8 mouse cellular contexts compared by ENCODE assay signal in genomic region chr16:58501760-58502301, GRCm38 (mm10). TPM values are rescaled to one million over a fixed set of nuclear protein-coding genes. Genes with fewer than 3 reads are reported as not detected.
A peak's percentile ranks its signal among the peaks of the same experiment; 100 is the strongest.
DNase-seq lines count a peak whose midpoint lies in the region; ATAC-seq lines count a peak whose summit lies in the region.

No protein-coding gene starts in this region.

- H3K27me3 ChIP-seq in embryonic facial prominence, embryonic 14.5 days (replicated peaks; ENCODE audit: control insufficient read depth, insufficient read depth, low read length): no peaks in the 10 kb centered on the region
- H3K27me3 ChIP-seq in liver, embryonic 15.5 days: no peaks in the 10 kb centered on the region

- H3K4me3 ChIP-seq in embryonic facial prominence, embryonic 14.5 days (ENCODE audit: low read depth, low read length): no peak overlapping the region
- no peak overlapping the region for H3K4me3 ChIP-seq in liver, embryonic 15.5 days (replicated peaks)

- peaks cover 12% of the 10 kb centered on the region; the same call in 1 of the 2 replicates for H3K4me1 ChIP-seq in embryonic facial prominence, embryonic 14.5 days (ENCODE audit: control insufficient read depth, insufficient read depth, low read length)
- peaks cover 62% of the 10 kb centered on the region for H3K4me1 ChIP-seq in liver, embryonic 15.5 days (replicated peaks)

- H3K9ac ChIP-seq in embryonic facial prominence, embryonic 14.5 days (ENCODE audit: low read depth, low read length): no peak overlapping the region
- peak overlapping the region; percentile 32 for H3K9ac ChIP-seq in liver, embryonic 15.5 days

- no peak for ATAC-seq in embryonic facial prominence, embryonic 14.5 days (ENCODE audit: low read depth)
- ATAC-seq in liver, embryonic 15.5 days (ENCODE audit: insufficient read depth): no peak

- H3K36me3 ChIP-seq in embryonic facial prominence, embryonic 14.5 days (ENCODE audit: control insufficient read depth, insufficient read depth, low read length): no peaks in the 10 kb centered on the region
- peaks cover 30% of the 10 kb centered on the region for H3K36me3 ChIP-seq in liver, embryonic 15.5 days (replicated peaks)

- WGBS in embryonic facial prominence, embryonic 14.5 days: 39% methylated on average over 6 of the region's 6 CpGs
- 10% methylated on average over 6 of the region's 6 CpGs for WGBS in liver, embryonic 15.5 days (ENCODE audit: insufficient replicate concordance)

- no peak overlapping the region; the same call in 1 of the 2 replicates for H3K27ac ChIP-seq in embryonic facial prominence, embryonic 14.5 days (replicated peaks; ENCODE audit: low read depth, low read length)
- H3K27ac ChIP-seq in liver, embryonic 15.5 days (replicated peaks): peak overlapping the region; percentile 79

- peak; percentile 52 for DNase-seq in heart, adult 8-10 months (ENCODE audit: low spot score)
- no peak for DNase-seq in heart, postnatal 25 days (ENCODE audit: low spot score)
- DNase-seq in A20 (ENCODE audit: low read depth, low spot score): peak; percentile 87
- peak; percentile 46 for DNase-seq in embryonic facial prominence, embryonic 14.5 days (ENCODE audit: low spot score)
- no peak for DNase-seq in urinary bladder, postnatal 14 days (ENCODE audit: low spot score)
- DNase-seq in gastrocnemius, postnatal 14 days: no peak
- DNase-seq in thymus, postnatal 4 days: no peak

- intact Hi-C loops in heart, postnatal 25 days (cut with DNase I): no loop called here
- intact Hi-C loops in gastrocnemius, postnatal 14 days (cut with DNase I; ENCODE audit: low total_unique reads): no loop called here

- no peaks in the 10 kb centered on the region for H3K9me3 ChIP-seq in embryonic facial prominence, embryonic 14.5 days (ENCODE audit: control insufficient read depth, low read length)
- no peaks in the 10 kb centered on the region for H3K9me3 ChIP-seq in liver, embryonic 15.5 days (replicated peaks)

- no peak overlapping the region for H3K4me2 ChIP-seq in embryonic facial prominence, embryonic 14.5 days (ENCODE audit: low read depth, low read length)
- peak overlapping the region; percentile 36 for H3K4me2 ChIP-seq in liver, embryonic 15.5 days

RNA-seq across cellular contexts. Expression of gene St3gal6, which starts 22.2 kb away (rescaled TPM):
- 10 to 100 TPM; 38.1 to 49.1 (median 44.8) TPM for total RNA-seq in heart, adult 8-10 months (2022)
- 10 to 100 TPM; 40.6 to 44.7 TPM for total RNA-seq in heart, postnatal 25 days (2021)
- 12.8 and 14.0 TPM in 2 replicates for polyA plus RNA-seq in embryonic facial prominence, embryonic 14.5 days (2014; fragmentation: Nextera tagmentation; extraction: Ambion mirVana)
- 25.7 and 26.7 TPM in 2 replicates for polyA plus RNA-seq in liver, embryonic 15.5 days (2015; fragmentation: Nextera tagmentation; extraction: Ambion mirVana)
- total RNA-seq in gastrocnemius, postnatal 14 days (2021): 10 to 100 TPM; 45.5 to 50.0 TPM

Comparison
In these comparisons a context has a peak if more than half of its experiments do, and no peak if none do; other contexts are left out.
1. DNase-seq: peak in heart, adult 8-10 months (single experiment), A20 (single experiment) and embryonic facial prominence, embryonic 14.5 days (single experiment); none in heart, postnatal 25 days (single experiment), urinary bladder, postnatal 14 days (single experiment), gastrocnemius, postnatal 14 days (single experiment) and thymus, postnatal 4 days (single experiment).